Mouse (Mus musculus): Measurements from ENCODE around the gene Nfe2l2.

GRCm38 (mm10) chr2:75633784-75634183 is 70.7 kb downstream of the Nfe2l2 start:
- TF ChIP-seq CTCF (IDR thresholded peaks at IDR 0.05; ENCODE audit: extremely low read depth, insufficient read depth, insufficient read length, insufficient replicate concordance), result no peak
- TF ChIP-seq POLR2A (IDR thresholded peaks at IDR 0.05; ENCODE audit: low read depth, low read length), result no peak
